ENCODE assay signal across 23 mouse cellular contexts in the genomic region with DNA sequence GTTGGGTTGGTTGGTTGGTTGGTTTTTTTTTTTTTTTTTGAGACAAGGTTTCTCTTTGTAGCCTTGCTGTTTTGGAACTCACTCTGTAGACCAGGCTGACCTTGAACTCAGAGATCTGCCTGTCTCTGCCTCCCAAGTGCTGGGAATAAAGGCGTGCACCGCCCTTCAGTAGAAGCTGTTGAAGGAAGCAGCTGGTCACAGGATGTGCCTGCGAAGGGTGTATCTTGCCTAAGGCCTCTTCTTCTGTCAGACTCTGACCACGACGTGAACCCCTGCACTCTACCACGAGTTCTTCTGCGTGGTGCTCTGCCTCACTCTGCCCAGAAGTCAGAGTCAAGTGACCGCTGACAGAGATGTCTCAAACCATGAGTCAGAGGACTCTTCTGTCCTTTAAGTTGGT. TPM values are rescaled to one million over a fixed set of nuclear protein-coding genes. Genes with fewer than 3 reads are reported as not detected.
"Had no signal": no experiment of that assay in that cellular context is flagged by ENCODE, and none has a peak within 500 bp of the region (broad histone marks: within the 10 kb centered on the region; RNA-seq: fewer than 3 reads in every experiment).

No protein-coding gene starts in this region.

- H3K36me3 ChIP-seq: kidney, embryonic 15.5 days; lung, embryonic 15.5 days; midbrain, embryonic 10.5 days; midbrain, embryonic 13.5 days; neural tube, embryonic 13.5 days had no signal

- DNase-seq: kidney, postnatal 10 days; kidney, postnatal 36 days; layer of hippocampus, postnatal 36 days; lung, adult 18-20 months; lung, postnatal 10 days; lung, postnatal 36 days; retina, postnatal 1 day; thymus, adult 2 months; thymus, postnatal 14 days; thymus, postnatal 4 days had no signal

- H3K9me3 ChIP-seq: kidney, embryonic 15.5 days; lung, embryonic 15.5 days; midbrain, embryonic 10.5 days; midbrain, embryonic 13.5 days; neural tube, embryonic 13.5 days had no signal

- H3K4me1 ChIP-seq: megakaryocyte, embryonic 14.5 days; midbrain, embryonic 13.5 days; neural tube, embryonic 13.5 days had no signal

- H3K27me3 ChIP-seq: kidney, embryonic 15.5 days; lung, embryonic 15.5 days; megakaryocyte, embryonic 14.5 days; midbrain, embryonic 13.5 days; neural tube, embryonic 13.5 days had no signal

- H3K9ac ChIP-seq: kidney, embryonic 15.5 days; liver, embryonic 14.5 days; lung, embryonic 15.5 days; midbrain, embryonic 13.5 days; neural tube, embryonic 13.5 days had no signal

- H3K4me2 ChIP-seq: kidney, embryonic 15.5 days; liver, embryonic 11.5 days; lung, embryonic 15.5 days; midbrain, embryonic 13.5 days; neural tube, embryonic 13.5 days had no signal

- H3K4me3 ChIP-seq: kidney, embryonic 15.5 days; left cerebral cortex, adult 2 months; lung, embryonic 15.5 days; megakaryocyte, embryonic 14.5 days; midbrain, embryonic 10.5 days; midbrain, embryonic 13.5 days; myocyte; neural tube, embryonic 13.5 days had no signal

- ATAC-seq: midbrain, embryonic 13.5 days; midbrain, embryonic 16.5 days had no signal

- H3K27ac ChIP-seq: kidney, embryonic 15.5 days; left cerebral cortex, adult 2 months; liver, embryonic 14.5 days; lung, embryonic 15.5 days; midbrain, embryonic 10.5 days; midbrain, embryonic 13.5 days; neural tube, embryonic 13.5 days had no signal

RNA-seq across cellular contexts. Expression of a gene that starts 18.0 kb away (rescaled TPM):
- total RNA-seq: monocyte, adult 5-6 weeks; neutrophil, adult 5-6 weeks had no signal
